Mouse (Mus musculus) neural tube, embryonic 12.5 days (tissue): Measurements from ENCODE around the gene Uchl1. TPM values are rescaled to one million over a fixed set of nuclear protein-coding genes. Genes with fewer than 3 reads are reported as not detected.

Experiments used
- polyA plus RNA-seq: library from polyadenylated mRNA; unstranded; fragments of >200 nt; fragmentation: Nextera tagmentation; extraction: Ambion mirVana; gene quantifications from 2 replicates; pipeline ENCODE4 v1.2.1, GENCODE M21; 2016

Uchl1 gene
- polyA plus RNA-seq, 1 experiment from 2014 or later: 765 TPM

Other genes with a start within 250 kb of the Uchl1 start
- 80.5 and 88.5 TPM in 2 replicates for gene Apbb2, start 57.3 kb upstream of the Uchl1 start, polyA plus RNA-seq
- 59.8 and 63.7 TPM in 2 replicates for gene Limch1, start 69.7 kb downstream of the Uchl1 start, polyA plus RNA-seq